Mouse (Mus musculus) ES-E14 (cell line): ENCODE measurements around the gene Donson.

Source experiments
- CHD2 ChIP-seq: IDR thresholded peaks from 2 replicates; pipeline ENCODE4 v1.6.1; 2014; ENCODE audit warnings: mild to moderate bottlenecking, low read depth, low read length, inconsistent platforms
- HCFC1 ChIP-seq: IDR thresholded peaks from 2 replicates; pipeline ENCODE4 v1.6.1; 2012; ENCODE audit warnings: low read length, inconsistent platforms, borderline replicate concordance; ENCODE audit not compliant: insufficient read depth
- MAFK ChIP-seq: IDR thresholded peaks from 2 replicates; pipeline ENCODE4 v1.6.1; 2014; ENCODE audit warnings: mild to moderate bottlenecking, low read depth, low read length, inconsistent platforms; ENCODE audit not compliant: insufficient read depth
- ZC3H11A ChIP-seq: IDR thresholded peaks from 2 replicates; pipeline ENCODE4 v1.6.1; 2012; ENCODE audit warnings: low read depth, mild to moderate bottlenecking, inconsistent platforms, low read length, borderline replicate concordance
- ZNF384 ChIP-seq: IDR thresholded peaks from 2 replicates; pipeline ENCODE4 v1.6.1; 2012; ENCODE audit warnings: low read depth, low read length, inconsistent platforms

- TF ChIP-seq ZNF384 (no peak), CHD2 (no peak), ZC3H11A (peak; percentile 12; the same call in 1 of the 2 replicates), MAFK (0 out of 2 replicates have a peak, but pooled peaks have one; percentile 3), HCFC1 (0 out of 2 replicates have a peak, but pooled peaks have one; percentile 59)
Observed at GRCm38 (mm10) chr16:91647461-91648219, 40.9 kb downstream of the Donson start, which contains the start of gene Son.
